Mouse (Mus musculus) forebrain, embryonic 11.5 days (tissue): ENCODE measurements around the gene Fam169b. TPM values are rescaled to one million over a fixed set of nuclear protein-coding genes. Genes with fewer than 3 reads are reported as not detected.
A peak's percentile ranks its signal among the peaks of the same experiment; 100 is the strongest.

Experiments used
- ATAC-seq: fragments of 200-750 bp; cut with Nextera tagmentation; replicated peaks from 2 replicates; pipeline ENCODE4 v1.8.0; 2017; ENCODE audit warnings: moderate TSS enrichment; ENCODE audit not compliant: low FRiP score
- DNase-seq: peaks from one replicate; pipeline ENCODE4 v3.0.0-alpha.2; 2017; ENCODE audit warnings: low spot score
- H3K27ac ChIP-seq: fragments of 300-500 bp; sonication (generic); 2 replicates; pipeline ENCODE4 v1.5.1; 2014; ENCODE audit warnings: low read depth, low read length
- H3K27me3 ChIP-seq: fragments of 300-500 bp; sonication (generic); 2 replicates; pipeline ENCODE4 v1.6.1; 2014; ENCODE audit warnings: mild to moderate bottlenecking, low read length, mixed read lengths; ENCODE audit not compliant: control insufficient read depth, insufficient read depth
- H3K36me3 ChIP-seq: fragments of 300-500 bp; sonication (generic); 2 replicates; pipeline ENCODE4 v1.6.1; 2014; ENCODE audit warnings: mild to moderate bottlenecking, low read length, moderate library complexity, mixed read lengths; ENCODE audit not compliant: control insufficient read depth, insufficient read depth
- H3K4me1 ChIP-seq: fragments of 300-500 bp; sonication (generic); replicated peaks from 2 replicates; pipeline ENCODE4 v1.6.1; 2014; ENCODE audit warnings: low read length, mixed read lengths; ENCODE audit not compliant: control insufficient read depth, insufficient read depth
- H3K4me2 ChIP-seq: fragments of 300-500 bp; sonication (generic); 2 replicates; pipeline ENCODE4 v1.6.1; 2014; ENCODE audit warnings: low read depth, mild to moderate bottlenecking, low read length, moderate library complexity, mixed read lengths; ENCODE audit not compliant: severe bottlenecking
- H3K4me3 ChIP-seq: fragments of 300-500 bp; sonication (generic); 2 replicates; pipeline ENCODE4 v1.5.1; 2014; ENCODE audit warnings: low read depth, low read length
- H3K9ac ChIP-seq: fragments of 300-500 bp; sonication (generic); 2 replicates; pipeline ENCODE4 v1.6.1; 2014; ENCODE audit warnings: low read length
- H3K9me3 ChIP-seq: fragments of 300-500 bp; sonication (generic); 2 replicates; pipeline ENCODE4 v1.6.1; 2016; ENCODE audit warnings: low read length, mixed read lengths; ENCODE audit not compliant: control insufficient read depth
- WGBS: fragments of 180-500 bp; shearing (Covaris S2); extraction: QIAGEN DNeasy Blood & Tissue Kit; methylation state at CpG from one replicate; pipeline ENCODE4 v1.1.7; 2014; 5-methylcytosine and 5-hydroxymethylcytosine counted together
- polyA plus RNA-seq: library from polyadenylated mRNA; unstranded; fragments of >200 nt; fragmentation: Nextera tagmentation; extraction: Ambion mirVana; gene quantifications from 2 replicates; pipeline ENCODE4 v1.2.1, GENCODE M21; 2014

The Fam169b gene
- polyA plus RNA-seq, 1 experiment from 2014 or later, result 0.39 TPM

GRCm38 (mm10) chr7:68233619-68234223, 39.9 kb upstream of the Fam169b start:
- Histone ChIP-seq H3K9me3 (no peaks in the 10 kb centered on the region), H3K4me1 (peaks cover 3% of the 10 kb centered on the region; the same call in 1 of the 2 replicates), H3K4me2 (no peak overlapping the region), H3K9ac (no peak overlapping the region), H3K27ac (no peak overlapping the region), H3K27me3 (no peaks in the 10 kb centered on the region), H3K4me3 (no peak overlapping the region), H3K36me3 (no peaks in the 10 kb centered on the region; the same call in 1 of the 2 replicates)
- ATAC-seq (0 out of 2 replicates have a peak, but pooled peaks have one; percentile 53), DNase-seq (peak; percentile 70)
- 31% methylated on average over 13 of the region's 13 CpGs for WGBS

GRCm38 (mm10) chr7:68236817-68237216, 36.8 kb upstream of the Fam169b start:
- Histone ChIP-seq H3K27me3 (no peaks in the 10 kb centered on the region), H3K27ac (no peak overlapping the region), H3K4me2 (no peak overlapping the region), H3K9me3 (no peaks in the 10 kb centered on the region), H3K36me3 (no peaks in the 10 kb centered on the region), H3K9ac (no peak overlapping the region), H3K4me3 (no peak overlapping the region), H3K4me1 (peaks cover 3% of the 10 kb centered on the region; the same call in 1 of the 2 replicates)
- no peak for ATAC-seq
- DNase-seq, result no peak
- WGBS, result 87% methylated on average over 8 of the region's 8 CpGs

- H3K4me1 ChIP-seq, result no peaks in the 10 kb centered on the region
- DNase-seq, result no peak
- WGBS, result 63% methylated on average over 11 of the region's 11 CpGs
Observed at GRCm38 (mm10) chr7:68239220-68239827, 34.3 kb upstream of the Fam169b start.

GRCm38 (mm10) chr7:68241205-68241604, 32.4 kb upstream of the Fam169b start:
- ATAC-seq (no peak), DNase-seq (no peak)
- H3K4me1 ChIP-seq, result no peaks in the 10 kb centered on the region
- H3K4me3 ChIP-seq, result no peak overlapping the region
- no peak overlapping the region for H3K4me2 ChIP-seq
- no peaks in the 10 kb centered on the region for H3K27me3 ChIP-seq
- H3K36me3 ChIP-seq, result no peaks in the 10 kb centered on the region
- H3K9ac ChIP-seq, result no peak overlapping the region
- no peak overlapping the region for H3K27ac ChIP-seq
- WGBS, result 86% methylated on average over 9 of the region's 9 CpGs
- H3K9me3 ChIP-seq, result no peaks in the 10 kb centered on the region

More at GRCm38 (mm10) chr7:68239220-68239827, 34.3 kb upstream of the Fam169b start:
- Histone ChIP-seq H3K27ac (no peak overlapping the region), H3K4me2 (no peak overlapping the region), H3K9ac (no peak overlapping the region), H3K27me3 (no peaks in the 10 kb centered on the region), H3K4me3 (no peak overlapping the region), H3K9me3 (no peaks in the 10 kb centered on the region), H3K36me3 (no peaks in the 10 kb centered on the region)
- no peak for ATAC-seq

- Histone ChIP-seq H3K27me3 (no peaks in the 10 kb centered on the region), H3K4me3 (no peak overlapping the region), H3K4me1 (no peaks in the 10 kb centered on the region), H3K9ac (no peak overlapping the region), H3K27ac (no peak overlapping the region), H3K4me2 (no peak overlapping the region), H3K9me3 (no peaks in the 10 kb centered on the region), H3K36me3 (no peaks in the 10 kb centered on the region)
- 52% methylated on average over 4 of the region's 4 CpGs for WGBS
- ATAC-seq (no peak), DNase-seq (no peak)
Observed at GRCm38 (mm10) chr7:68245681-68246080, 28.0 kb upstream of the Fam169b start.

GRCm38 (mm10) chr7:68246249-68246648, 27.4 kb upstream of the Fam169b start:
- no peak overlapping the region for H3K27ac ChIP-seq

GRCm38 (mm10) chr7:68250411-68250810, 23.2 kb upstream of the Fam169b start:
- Histone ChIP-seq H3K9ac (no peak overlapping the region), H3K9me3 (no peaks in the 10 kb centered on the region), H3K4me2 (no peak overlapping the region), H3K27me3 (no peaks in the 10 kb centered on the region), H3K4me3 (no peak overlapping the region), H3K4me1 (no peaks in the 10 kb centered on the region), H3K27ac (no peak overlapping the region), H3K36me3 (no peaks in the 10 kb centered on the region)
- WGBS, result 86% methylated on average over 1 of the region's 1 CpGs
- DNase-seq (no peak), ATAC-seq (no peak)

More at GRCm38 (mm10) chr7:68246249-68246648, 27.4 kb upstream of the Fam169b start:
- H3K9me3 ChIP-seq, result no peaks in the 10 kb centered on the region
- WGBS, result 79% methylated on average over 8 of the region's 8 CpGs
- no peaks in the 10 kb centered on the region for H3K4me1 ChIP-seq
- no peak overlapping the region for H3K9ac ChIP-seq
- H3K4me2 ChIP-seq, result no peak overlapping the region
- H3K4me3 ChIP-seq, result no peak overlapping the region
- ATAC-seq (no peak), DNase-seq (no peak)
- no peaks in the 10 kb centered on the region for H3K36me3 ChIP-seq
- no peaks in the 10 kb centered on the region for H3K27me3 ChIP-seq

- Histone ChIP-seq H3K9ac (no peak overlapping the region), H3K9me3 (no peaks in the 10 kb centered on the region), H3K27ac (no peak overlapping the region), H3K4me2 (no peak overlapping the region), H3K4me3 (no peak overlapping the region), H3K4me1 (no peaks in the 10 kb centered on the region), H3K27me3 (no peaks in the 10 kb centered on the region), H3K36me3 (no peaks in the 10 kb centered on the region)
- ATAC-seq (no peak), DNase-seq (no peak)
- WGBS, result 86% methylated on average over 3 of the region's 3 CpGs
Observed at GRCm38 (mm10) chr7:68250902-68251301, 22.7 kb upstream of the Fam169b start.

- Histone ChIP-seq H3K4me2 (no peak overlapping the region), H3K4me3 (no peak overlapping the region), H3K27me3 (no peaks in the 10 kb centered on the region), H3K4me1 (no peaks in the 10 kb centered on the region), H3K36me3 (no peaks in the 10 kb centered on the region), H3K9ac (no peak overlapping the region), H3K9me3 (no peaks in the 10 kb centered on the region; the same call in 1 of the 2 replicates), H3K27ac (no peak overlapping the region)
- 84% methylated on average over 2 of the region's 2 CpGs for WGBS
- no peak for DNase-seq
- ATAC-seq, result no peak
Observed at GRCm38 (mm10) chr7:68257767-68258166, 15.9 kb upstream of the Fam169b start.
